Mouse (Mus musculus) heart, postnatal 0 days (tissue): Measurements from ENCODE around the gene Gtf2ird2. TPM values are rescaled to one million over a fixed set of nuclear protein-coding genes. Genes with fewer than 3 reads are reported as not detected.

Experiments
- ATAC-seq: fragments of 200-750 bp; cut with Nextera tagmentation; 2 replicates; pipeline ENCODE4 v1.8.0; 2017; ENCODE audit warnings: low read depth, moderate number of reproducible peaks, moderate library complexity; ENCODE audit not compliant: insufficient read depth
- DNase-seq: peaks from one replicate; pipeline ENCODE4 v3.0.0-alpha.2; 2016; ENCODE audit warnings: low spot score
- H3K27ac ChIP-seq: fragments of 300-500 bp; sonication (generic); 2 replicates; pipeline ENCODE4 v1.5.1; 2014; ENCODE audit warnings: low read depth, mild to moderate bottlenecking
- H3K27me3 ChIP-seq: fragments of 300-500 bp; sonication (generic); 2 replicates; pipeline ENCODE4 v1.6.1; 2014; ENCODE audit warnings: low read length, mixed read lengths; ENCODE audit not compliant: control insufficient read depth, insufficient read depth
- H3K36me3 ChIP-seq: fragments of 300-500 bp; sonication (generic); replicated peaks from 2 replicates; pipeline ENCODE4 v1.6.1; 2014; ENCODE audit warnings: low read length, mixed read lengths; ENCODE audit not compliant: control insufficient read depth, insufficient read depth
- H3K4me1 ChIP-seq: fragments of 300-500 bp; sonication (generic); 2 replicates; pipeline ENCODE4 v1.6.1; 2014; ENCODE audit warnings: antibody characterized with exemption; ENCODE audit not compliant: control insufficient read depth, insufficient read depth
- H3K4me2 ChIP-seq: fragments of 300-500 bp; sonication (generic); 2 replicates; pipeline ENCODE4 v1.6.1; 2014; ENCODE audit warnings: low read depth, mild to moderate bottlenecking, low read length, moderate library complexity
- H3K4me3 ChIP-seq: fragments of 300-500 bp; sonication (generic); 2 replicates; pipeline ENCODE4 v1.5.1; 2014; ENCODE audit warnings: low read depth, low read length
- H3K9ac ChIP-seq: fragments of 300-500 bp; sonication (generic); replicated peaks from 2 replicates; pipeline ENCODE4 v1.6.1; 2014; ENCODE audit warnings: low read depth, low read length, mixed read lengths
- H3K9me3 ChIP-seq: fragments of 300-500 bp; sonication (generic); replicated peaks from 2 replicates; pipeline ENCODE4 v1.6.1; 2016; ENCODE audit warnings: low read length; ENCODE audit not compliant: control insufficient read depth
- CTCF ChIP-seq: IDR thresholded peaks from 2 replicates; pipeline ENCODE4 v1.5.1; 2016; ENCODE audit warnings: antibody characterized with exemption, control low read depth, low read depth
- EP300 ChIP-seq: IDR thresholded peaks from 2 replicates; pipeline ENCODE4 v1.6.1; 2016; ENCODE audit warnings: antibody characterized with exemption, low read depth
- WGBS: fragments of 180-500 bp; shearing (Covaris S2); extraction: QIAGEN DNeasy Blood & Tissue Kit; methylation state at CpG from one replicate; pipeline ENCODE4 v1.1.7; 2014; 5-methylcytosine and 5-hydroxymethylcytosine counted together
- polyA plus RNA-seq: library from polyadenylated mRNA; unstranded; fragments of >200 nt; fragmentation: Nextera tagmentation; extraction: Ambion mirVana; gene quantifications from 2 replicates; pipeline ENCODE4 v1.2.1, GENCODE M21; 2015
- total RNA-seq: library from RNA; depleted of rRNA; stranded (reverse); fragments of >200 nt; gene quantifications from 2 replicates; pipeline ENCODE4 v1.2.3, GENCODE M21; 2014; ENCODE audit warnings: low replicate concordance

Gene Gtf2ird2
- total and polyA plus RNA-seq, 2 experiments from 2014 or later, result 4.2 to 25.1 TPM

DNA sequence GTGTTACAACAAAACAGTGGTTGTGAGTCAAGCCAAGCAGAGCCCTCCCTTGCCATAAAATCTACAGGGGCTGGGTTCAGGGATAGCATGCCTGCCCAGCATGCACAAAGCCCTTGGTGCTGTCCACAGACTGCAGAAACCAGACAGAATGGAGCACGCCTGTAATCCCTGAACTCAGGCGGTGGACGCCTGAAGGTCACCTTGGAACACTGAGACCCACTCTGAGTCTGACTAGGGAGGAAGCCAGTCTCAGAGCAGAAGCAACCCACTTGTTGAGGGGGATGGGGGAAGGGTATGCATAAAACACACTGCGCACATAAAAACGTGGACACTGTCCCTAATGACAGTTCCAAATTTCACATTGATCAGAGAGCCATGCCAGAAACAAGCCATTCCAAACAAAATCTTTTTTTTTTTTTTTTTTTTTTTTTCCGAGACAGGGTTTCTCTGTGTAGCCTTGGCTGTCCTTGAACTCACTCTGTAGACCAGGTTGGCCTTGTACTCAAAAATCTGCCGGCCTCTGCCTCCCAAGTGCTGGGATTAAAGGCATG lies 27.8 kb upstream of the Gtf2ird2 start:
- H3K36me3 ChIP-seq, result peaks cover 68% of the 10 kb centered on the region
- ATAC-seq, result no peak

DNA sequence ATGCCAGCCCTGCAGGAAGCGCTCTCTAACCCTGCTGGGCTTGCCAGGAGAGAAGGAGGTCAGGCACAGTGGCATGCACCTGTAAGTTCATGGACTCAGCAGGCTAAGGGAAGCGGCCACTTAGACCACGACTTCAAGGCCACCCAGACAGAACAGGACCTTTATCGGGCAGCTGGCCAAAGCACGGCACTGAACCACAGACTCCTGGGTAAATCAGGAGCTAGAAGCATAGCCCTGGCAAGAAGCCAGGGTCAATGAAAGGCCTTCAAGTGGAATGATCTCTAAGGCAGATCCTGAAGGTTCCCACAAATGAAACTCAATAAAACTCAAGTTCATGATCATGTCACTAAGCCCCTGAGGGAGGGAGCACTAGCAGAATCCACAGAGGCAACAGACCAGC lies 19.1 kb upstream of the Gtf2ird2 start:
- Histone ChIP-seq H3K4me1 (no peaks in the 10 kb centered on the region), H3K27ac (no peak overlapping the region), H3K27me3 (no peaks in the 10 kb centered on the region), H3K36me3 (peaks cover 46% of the 10 kb centered on the region), H3K4me2 (no peak overlapping the region), H3K9ac (no peak overlapping the region), H3K4me3 (no peak overlapping the region), H3K9me3 (no peaks in the 10 kb centered on the region)
- 35% methylated on average over 5 of the region's 5 CpGs for WGBS
- TF ChIP-seq CTCF (no peak), EP300 (no peak)
- ATAC-seq, result no peak
- DNase-seq, result no peak

More for the DNA sequence above, 27.8 kb upstream of the Gtf2ird2 start:
- no peak for TF ChIP-seq EP300
- TF ChIP-seq CTCF, result no peak
- H3K9me3 ChIP-seq, result no peaks in the 10 kb centered on the region
- H3K9ac ChIP-seq, result no peak overlapping the region
- H3K27ac ChIP-seq, result no peak overlapping the region
- H3K4me3 ChIP-seq, result no peak overlapping the region
- no peaks in the 10 kb centered on the region for H3K4me1 ChIP-seq
- DNase-seq, result no peak
- H3K4me2 ChIP-seq, result no peak overlapping the region
- 81% methylated on average over 7 of the region's 7 CpGs for WGBS
- no peaks in the 10 kb centered on the region for H3K27me3 ChIP-seq

DNA sequence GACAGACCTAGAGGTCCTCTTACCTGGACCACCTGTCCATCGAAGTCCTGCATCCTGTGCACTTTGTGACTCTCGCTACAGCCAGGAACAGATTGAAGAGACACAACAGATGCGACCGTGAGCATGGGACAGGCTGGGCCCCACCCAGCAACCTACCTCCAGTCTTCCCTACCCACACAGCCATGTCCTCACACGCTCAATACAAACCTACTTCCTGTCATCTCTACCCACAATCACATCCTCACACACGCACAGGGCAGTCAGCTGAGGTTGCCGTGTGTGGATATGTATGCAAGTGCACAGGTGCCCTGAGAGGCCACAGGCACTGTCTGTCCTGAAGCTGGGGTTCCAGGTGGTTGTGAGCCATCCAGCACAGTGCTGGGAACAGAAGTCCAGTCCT lies 17.2 kb upstream of the Gtf2ird2 start:
- ATAC-seq, result no peak
- 88% methylated on average over 7 of the region's 7 CpGs for WGBS
- H3K9me3 ChIP-seq, result no peaks in the 10 kb centered on the region
- TF ChIP-seq CTCF (no peak), EP300 (no peak)
- no peaks in the 10 kb centered on the region for H3K4me1 ChIP-seq
- H3K27me3 ChIP-seq, result no peaks in the 10 kb centered on the region
- H3K4me3 ChIP-seq, result no peak overlapping the region
- no peak overlapping the region for H3K27ac ChIP-seq
- no peak for DNase-seq
- peaks cover 49% of the 10 kb centered on the region for H3K36me3 ChIP-seq
- no peak overlapping the region for H3K9ac ChIP-seq
- no peak overlapping the region for H3K4me2 ChIP-seq

DNA sequence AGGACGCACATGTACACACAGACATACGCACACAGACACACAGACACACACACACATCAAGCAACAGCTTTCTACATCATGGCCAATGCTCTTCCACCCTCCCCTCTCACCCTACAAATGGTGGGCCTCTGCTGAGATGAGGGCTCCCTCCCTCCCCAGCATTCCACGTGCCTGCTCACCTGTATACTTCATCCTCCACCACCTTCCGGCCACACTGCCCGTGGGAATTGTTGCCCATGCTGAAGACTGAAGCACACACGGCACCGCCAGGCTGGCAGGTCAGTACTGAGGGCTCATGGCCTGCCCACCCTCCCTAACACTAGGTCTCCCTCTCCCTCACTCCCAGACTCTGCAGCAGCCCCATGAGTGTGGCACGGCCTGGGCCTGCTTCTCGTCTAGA lies 15.8 kb upstream of the Gtf2ird2 start:
- TF ChIP-seq EP300, result no peak
- TF ChIP-seq CTCF, result no peak
- H3K9ac ChIP-seq, result no peak overlapping the region
- no peak overlapping the region for H3K4me2 ChIP-seq
- DNase-seq (no peak), ATAC-seq (no peak)
- no peaks in the 10 kb centered on the region for H3K9me3 ChIP-seq
- no peak overlapping the region for H3K4me3 ChIP-seq
- no peak overlapping the region for H3K27ac ChIP-seq
- no peaks in the 10 kb centered on the region for H3K27me3 ChIP-seq
- peaks cover 39% of the 10 kb centered on the region for H3K36me3 ChIP-seq
- WGBS, result 88% methylated on average over 9 of the region's 9 CpGs
- no peaks in the 10 kb centered on the region for H3K4me1 ChIP-seq

DNA sequence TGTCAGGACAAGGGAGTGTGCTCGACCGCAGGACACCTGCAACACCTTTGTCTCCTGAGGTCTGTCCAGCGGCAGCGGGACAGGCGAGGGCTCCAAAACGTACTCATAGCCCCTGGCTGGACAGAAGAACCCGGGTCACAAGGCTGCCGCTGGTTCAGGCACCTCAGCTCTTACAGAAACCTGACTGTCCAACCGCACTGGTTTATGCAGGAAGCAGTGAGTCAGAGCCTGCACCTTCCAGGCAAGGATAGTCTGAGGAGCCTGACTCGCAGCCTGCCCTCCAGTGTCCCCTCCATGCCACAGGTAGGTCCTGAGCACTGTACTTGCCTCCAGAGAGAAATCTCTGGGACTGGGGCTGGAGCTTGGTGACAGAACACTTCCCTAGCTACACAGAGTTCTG lies 14.6 kb upstream of the Gtf2ird2 start:
- WGBS, result 89% methylated on average over 10 of the region's 10 CpGs
- H3K4me3 ChIP-seq, result no peak overlapping the region
- H3K9me3 ChIP-seq, result no peaks in the 10 kb centered on the region
- no peak for TF ChIP-seq EP300
- TF ChIP-seq CTCF, result no peak
- H3K27ac ChIP-seq, result no peak overlapping the region
- H3K9ac ChIP-seq, result no peak overlapping the region
- H3K4me2 ChIP-seq, result no peak overlapping the region
- no peaks in the 10 kb centered on the region for H3K27me3 ChIP-seq
- ATAC-seq (no peak), DNase-seq (no peak)
- H3K36me3 ChIP-seq, result peaks cover 30% of the 10 kb centered on the region
- no peaks in the 10 kb centered on the region for H3K4me1 ChIP-seq

DNA sequence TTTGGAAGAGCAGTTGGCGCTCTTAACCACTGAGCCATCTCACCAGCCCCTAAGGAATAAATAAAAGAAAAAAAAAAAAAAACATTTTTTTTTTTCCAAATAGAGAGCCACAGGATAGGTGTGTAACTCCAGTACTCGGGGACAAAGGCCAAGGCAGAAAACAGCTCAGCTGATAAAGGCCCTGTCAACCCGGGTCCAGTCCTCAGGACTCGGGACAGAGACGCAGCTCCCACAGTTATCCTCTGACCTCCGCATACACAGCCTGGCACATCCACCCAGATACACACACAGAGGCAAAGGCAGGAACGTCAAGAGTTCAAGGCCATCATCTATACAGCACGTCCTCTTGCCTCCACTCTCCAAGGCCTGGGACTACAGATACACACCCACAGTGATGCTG lies 13.7 kb upstream of the Gtf2ird2 start:
- WGBS, result 92% methylated on average over 8 of the region's 8 CpGs
- no peaks in the 10 kb centered on the region for H3K9me3 ChIP-seq
- H3K4me3 ChIP-seq, result no peak overlapping the region
- peaks cover 2% of the 10 kb centered on the region for H3K4me1 ChIP-seq
- no peak for DNase-seq
- H3K27me3 ChIP-seq, result no peaks in the 10 kb centered on the region
- TF ChIP-seq CTCF, result no peak
- no peak for TF ChIP-seq EP300
- no peak overlapping the region for H3K9ac ChIP-seq
- no peak overlapping the region for H3K4me2 ChIP-seq
- no peak for ATAC-seq
- H3K36me3 ChIP-seq, result peaks cover 30% of the 10 kb centered on the region
- no peak overlapping the region for H3K27ac ChIP-seq
